Mouse (Mus musculus) forebrain, embryonic 16.5 days (tissue): ENCODE data around the gene Papolg. TPM values are rescaled to one million over a fixed set of nuclear protein-coding genes. Genes with fewer than 3 reads are reported as not detected.

ENCODE experiments used
- polyA plus RNA-seq: library from polyadenylated mRNA; unstranded; fragments of >200 nt; fragmentation: Nextera tagmentation; extraction: Ambion mirVana; gene quantifications from 2 replicates; pipeline ENCODE4 v1.2.1, GENCODE M21; 2015

Gene Papolg
- polyA plus RNA-seq, 1 experiment from 2014 or later, result 29.6 TPM

Other genes with a start within 250 kb of the Papolg start
- 14.4 and 17.0 TPM in 2 replicates for gene Pus10, start 229.6 kb downstream of the Papolg start, polyA plus RNA-seq
- 32.9 and 37.7 TPM in 2 replicates for gene Pex13, start 229.3 kb downstream of the Papolg start, polyA plus RNA-seq
- gene Rel, start 124.3 kb downstream of the Papolg start, polyA plus RNA-seq, result 0.27 and 0.45 TPM in 2 replicates
- gene A830031A19Rik, start 179.8 kb upstream of the Papolg start, polyA plus RNA-seq, result not detected in 2 replicates
- gene Bcl11a, start 182.8 kb upstream of the Papolg start, polyA plus RNA-seq, result 236 and 244 TPM in 2 replicates